Mouse (Mus musculus): ENCODE data around the gene Mdc1.

The Mdc1 gene

GRCm38 (mm10) chr17:35841076-35841950 lies at the start of gene Mdc1:
Gene Mdc1 (plus strand): TSS chr17:35841515.
- peak; percentile 99 for DNase-seq (ENCODE audit: low read depth in 1 of 2, low spot score in 2 of 2)

GRCm38 (mm10) chr17:35792837-35793236 lies 48.5 kb upstream of the Mdc1 start:
- no peak for DNase-seq (ENCODE audit: low read depth in 1 of 2, low spot score in 2 of 2)

GRCm38 (mm10) chr17:35795099-35795498 lies 46.2 kb upstream of the Mdc1 start:
- no peak for DNase-seq (ENCODE audit: low read depth in 1 of 2, low spot score in 2 of 2)

DNA sequence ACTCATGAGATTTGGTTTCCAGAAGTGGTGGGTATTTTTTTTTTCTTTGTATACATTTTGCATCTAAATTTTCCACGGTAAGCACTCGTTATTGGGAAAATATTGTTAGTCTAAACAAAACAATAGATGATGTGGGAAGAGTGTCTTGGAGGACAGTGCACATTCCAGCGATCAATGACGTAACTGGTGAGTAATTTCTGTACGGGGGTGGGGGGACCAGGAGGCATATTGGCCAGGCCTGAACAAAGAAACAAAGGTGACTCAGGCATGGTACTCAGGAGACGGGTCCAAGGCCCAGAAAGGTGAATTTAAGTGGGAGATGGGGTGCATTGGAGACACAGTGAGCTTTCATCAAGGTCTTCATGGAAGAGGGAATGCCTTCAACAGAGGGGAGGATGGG lies 45.7 kb upstream of the Mdc1 start:
- no peak for DNase-seq (ENCODE audit: low read depth in 1 of 2, low spot score in 2 of 2)

GRCm38 (mm10) chr17:35796835-35797234 lies 44.5 kb upstream of the Mdc1 start:
- no peak for DNase-seq (ENCODE audit: low read depth in 1 of 2, low spot score in 2 of 2)

DNA sequence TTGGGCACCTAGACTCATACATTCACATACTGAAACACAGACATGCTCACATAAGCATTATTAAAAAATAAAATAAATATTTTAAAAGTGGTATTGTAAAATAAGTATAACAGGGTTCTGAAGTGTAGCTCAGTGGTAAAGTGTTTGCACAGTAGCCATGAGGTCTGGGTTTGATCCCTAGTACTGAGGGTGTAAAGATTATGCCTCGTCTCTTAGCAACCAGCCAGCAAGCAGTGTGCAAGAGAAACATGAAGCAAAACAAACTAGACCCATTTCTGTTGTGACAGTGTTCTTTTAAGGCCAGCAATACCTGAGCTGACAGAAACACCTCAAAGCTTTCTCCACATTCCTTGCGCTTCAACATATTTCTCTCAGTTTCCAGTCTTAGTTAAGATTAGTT lies 40.4 kb upstream of the Mdc1 start:
- no peak for DNase-seq (ENCODE audit: low read depth in 1 of 2, low spot score in 2 of 2)

DNA sequence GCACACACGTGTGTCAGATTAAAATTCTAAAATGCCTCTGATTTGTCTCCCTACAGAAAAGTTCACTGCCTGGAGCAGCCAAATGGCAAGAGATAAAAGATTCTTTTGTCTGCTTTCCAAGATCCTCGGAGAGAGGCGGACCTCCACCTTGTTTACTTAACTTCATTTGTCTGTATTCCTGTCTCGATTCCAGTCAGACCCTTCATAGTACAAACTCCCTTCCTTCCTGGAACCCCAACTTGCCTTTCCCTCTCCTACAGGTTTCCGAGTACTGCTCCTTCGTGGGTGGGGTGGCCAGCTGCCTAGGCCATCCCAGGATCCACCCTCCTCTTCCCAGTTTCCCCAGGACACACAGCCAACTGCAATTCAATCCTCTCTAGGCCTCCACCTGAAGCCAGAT lies 38.3 kb upstream of the Mdc1 start:
- no peak for DNase-seq (ENCODE audit: low read depth in 1 of 2, low spot score in 2 of 2)

DNA sequence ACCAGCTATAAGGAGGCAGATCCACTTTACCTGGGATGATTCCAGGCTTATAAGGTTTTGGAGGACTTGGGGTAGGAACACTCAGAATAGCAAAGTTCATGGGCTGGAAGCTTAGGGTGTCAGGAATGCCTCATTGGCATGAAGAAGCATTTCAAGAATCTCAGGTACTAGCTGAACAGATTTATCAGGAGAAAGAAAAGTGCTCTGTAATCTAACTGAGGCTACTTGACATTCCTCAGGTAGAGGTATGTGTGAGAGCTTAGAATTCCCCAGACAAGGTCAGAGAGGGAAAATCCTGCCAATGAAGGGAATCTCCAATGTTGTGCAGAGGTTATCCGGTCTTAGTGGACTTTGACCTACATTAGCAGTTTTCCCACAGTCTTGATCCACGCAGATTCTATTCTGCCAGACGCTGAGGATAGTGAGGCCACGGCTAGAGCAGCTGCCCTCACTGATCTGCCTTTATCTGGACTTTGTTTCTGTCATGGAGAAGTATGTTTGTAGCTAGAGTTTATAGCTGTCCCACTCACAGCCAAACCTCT lies 37.4 kb upstream of the Mdc1 start:
- no peak for DNase-seq (ENCODE audit: low read depth in 1 of 2, low spot score in 2 of 2)

GRCm38 (mm10) chr17:35808073-35808472 lies 33.2 kb upstream of the Mdc1 start:
- no peak for DNase-seq (ENCODE audit: low read depth in 1 of 2, low spot score in 2 of 2)

DNA sequence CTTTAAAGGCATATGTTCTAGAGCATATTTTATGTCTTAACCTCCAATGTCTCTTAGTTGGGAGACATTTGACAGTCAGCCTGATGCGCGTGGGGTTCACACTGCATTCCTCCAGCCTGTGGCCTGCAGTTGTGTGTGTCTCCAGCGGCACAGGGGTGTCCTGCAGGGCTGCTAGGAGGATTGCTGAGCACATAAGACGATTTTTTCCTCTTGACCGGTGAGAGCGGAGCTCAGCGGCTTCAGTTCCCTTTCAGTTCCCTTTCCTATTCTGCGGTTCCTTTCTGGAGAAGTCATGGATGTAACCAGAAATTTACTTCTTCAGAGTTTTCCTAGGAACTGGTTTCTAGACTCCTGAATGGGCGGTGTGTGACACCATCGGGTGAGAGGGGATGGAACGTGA lies 31.9 kb upstream of the Mdc1 start:
- DNase-seq (ENCODE audit: low read depth in 1 of 2, low spot score in 2 of 2), result no peak

- no peak for DNase-seq (ENCODE audit: low read depth in 1 of 2, low spot score in 2 of 2)
Measured at GRCm38 (mm10) chr17:35810900-35811648, 30.2 kb upstream of the Mdc1 start.

DNA sequence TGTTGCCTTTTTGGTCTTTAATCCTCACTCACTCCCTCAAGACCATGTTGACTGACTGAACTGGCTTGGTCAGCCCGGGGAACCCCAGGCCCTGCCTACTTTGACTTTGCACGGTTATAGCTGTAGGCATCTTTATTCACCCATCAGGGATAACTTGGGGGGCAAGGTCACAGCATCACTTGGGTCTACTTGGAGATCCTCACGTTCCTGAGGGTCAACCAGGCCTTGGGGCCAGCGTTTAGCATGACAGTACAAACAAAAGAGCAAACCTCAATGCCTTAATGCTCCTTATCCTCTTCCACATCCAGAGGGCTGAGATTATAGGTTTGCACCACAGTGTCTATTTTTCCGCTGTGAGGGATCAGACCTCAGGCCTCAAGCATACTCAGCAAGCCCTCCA lies 29.0 kb upstream of the Mdc1 start:
- DNase-seq (ENCODE audit: low read depth in 1 of 2, low spot score in 2 of 2), result no peak

- DNase-seq (ENCODE audit: low read depth in 1 of 2, low spot score in 2 of 2), result no peak
Measured at GRCm38 (mm10) chr17:35812736-35813135, 28.6 kb upstream of the Mdc1 start.

DNA sequence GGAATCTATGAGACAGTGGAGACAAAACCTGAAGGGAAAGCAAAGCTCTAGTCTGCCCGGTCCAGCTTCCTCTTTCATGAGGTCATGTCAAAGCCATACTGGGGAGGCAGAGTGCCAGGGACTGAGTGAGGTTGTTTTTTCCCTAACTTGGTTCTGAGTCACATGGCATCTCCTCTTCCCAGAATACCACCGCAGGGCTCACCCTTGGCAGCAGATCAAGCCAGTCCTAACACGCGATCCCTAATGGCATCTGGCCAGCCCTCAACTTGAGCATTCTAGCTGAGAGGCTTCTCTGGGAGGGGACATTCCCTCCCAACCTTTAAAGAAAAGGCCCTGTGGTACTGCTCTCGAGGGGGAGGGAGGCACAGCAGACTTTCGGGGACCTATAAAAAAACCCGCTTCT lies 28.1 kb upstream of the Mdc1 start:
- peak; percentile 59 to 68 for DNase-seq (ENCODE audit: low read depth in 1 of 2, low spot score in 2 of 2)

DNA sequence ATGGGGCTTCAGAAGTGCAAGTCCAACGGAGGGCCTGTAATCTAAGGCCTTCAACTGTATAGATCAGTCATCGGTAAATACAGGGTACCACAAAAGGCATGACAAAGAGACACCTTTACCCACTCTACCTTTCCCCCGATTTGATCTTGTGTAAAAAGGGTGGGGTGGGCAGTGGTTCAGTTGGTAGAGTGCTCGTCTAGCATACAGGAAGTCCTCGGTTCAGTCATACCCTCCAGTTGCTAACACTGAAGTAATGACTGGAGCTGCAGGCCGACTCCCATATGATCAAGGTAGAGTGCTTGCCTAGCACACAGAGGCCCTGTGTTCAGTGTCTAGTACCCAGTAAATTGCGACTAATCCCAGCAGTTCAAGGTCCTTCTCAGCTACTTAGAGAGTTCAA lies 27.7 kb upstream of the Mdc1 start:
- no peak for DNase-seq (ENCODE audit: low read depth in 1 of 2, low spot score in 2 of 2)

DNA sequence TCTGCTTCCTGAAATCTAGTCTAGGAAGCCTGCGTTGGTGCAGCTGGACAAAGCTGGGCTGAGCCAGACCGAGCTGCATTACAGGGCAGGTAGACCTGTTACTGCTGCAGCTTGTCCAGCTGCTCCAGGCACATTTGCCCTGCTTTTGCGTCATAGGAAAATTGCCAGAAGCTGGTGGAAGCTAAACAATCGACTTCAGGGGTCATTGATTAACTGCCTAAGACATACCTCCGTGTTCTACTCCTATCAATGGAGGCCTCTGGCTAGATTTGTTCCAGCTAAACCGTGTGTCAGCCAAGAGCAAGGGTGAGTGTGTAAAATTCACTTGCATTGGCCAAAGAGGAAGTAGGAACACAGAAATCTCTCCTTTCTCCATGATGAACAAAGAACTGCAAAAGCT lies 26.6 kb upstream of the Mdc1 start:
- no peak for DNase-seq (ENCODE audit: low read depth in 1 of 2, low spot score in 2 of 2)

DNA sequence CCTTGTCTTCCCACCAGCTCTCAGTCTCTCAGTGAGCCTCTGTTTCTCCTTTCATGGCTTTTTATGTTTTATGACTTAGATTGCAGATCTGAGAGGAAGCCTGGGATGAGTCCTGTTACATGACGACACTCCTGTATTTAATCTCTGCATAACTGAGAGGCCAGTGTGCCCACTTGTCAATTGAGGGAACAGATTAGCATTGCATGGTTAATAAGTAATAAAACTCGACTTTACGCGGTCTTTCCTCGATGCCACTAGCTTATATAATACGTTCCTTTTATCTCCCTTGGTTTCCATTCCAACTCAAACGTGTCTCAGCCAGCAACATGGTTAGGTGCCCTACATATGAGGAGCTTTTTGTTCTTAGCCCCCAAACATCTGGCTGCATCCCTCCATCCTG lies 25.5 kb upstream of the Mdc1 start:
- no peak for DNase-seq (ENCODE audit: low read depth in 1 of 2, low spot score in 2 of 2)

GRCm38 (mm10) chr17:35816686-35817085 lies 24.6 kb upstream of the Mdc1 start:
- no peak for DNase-seq (ENCODE audit: low read depth in 1 of 2, low spot score in 2 of 2)

DNA sequence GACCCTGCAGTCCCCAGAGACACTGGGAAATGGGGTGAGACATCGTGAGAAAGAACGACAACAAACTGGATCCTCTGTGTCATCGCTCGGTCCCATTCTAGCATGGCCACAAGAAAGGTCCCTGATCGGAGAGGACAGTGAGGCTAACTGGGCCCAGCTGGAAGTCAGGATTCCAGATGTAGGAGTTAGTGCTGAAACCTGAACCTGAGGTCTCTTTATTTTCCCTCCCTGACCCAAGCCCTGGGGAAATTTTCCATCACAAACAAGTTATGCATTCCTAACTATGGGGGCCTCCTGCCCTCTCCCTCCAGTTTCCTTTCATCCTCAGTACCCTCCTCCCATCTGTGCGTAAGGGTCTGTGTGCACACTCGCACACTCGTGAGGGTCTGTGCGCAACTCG lies 24.1 kb upstream of the Mdc1 start:
- DNase-seq (ENCODE audit: low read depth in 1 of 2, low spot score in 2 of 2), result no peak

GRCm38 (mm10) chr17:35820111-35820510 lies 21.2 kb upstream of the Mdc1 start:
- no peak for DNase-seq (ENCODE audit: low read depth in 1 of 2, low spot score in 2 of 2)

DNA sequence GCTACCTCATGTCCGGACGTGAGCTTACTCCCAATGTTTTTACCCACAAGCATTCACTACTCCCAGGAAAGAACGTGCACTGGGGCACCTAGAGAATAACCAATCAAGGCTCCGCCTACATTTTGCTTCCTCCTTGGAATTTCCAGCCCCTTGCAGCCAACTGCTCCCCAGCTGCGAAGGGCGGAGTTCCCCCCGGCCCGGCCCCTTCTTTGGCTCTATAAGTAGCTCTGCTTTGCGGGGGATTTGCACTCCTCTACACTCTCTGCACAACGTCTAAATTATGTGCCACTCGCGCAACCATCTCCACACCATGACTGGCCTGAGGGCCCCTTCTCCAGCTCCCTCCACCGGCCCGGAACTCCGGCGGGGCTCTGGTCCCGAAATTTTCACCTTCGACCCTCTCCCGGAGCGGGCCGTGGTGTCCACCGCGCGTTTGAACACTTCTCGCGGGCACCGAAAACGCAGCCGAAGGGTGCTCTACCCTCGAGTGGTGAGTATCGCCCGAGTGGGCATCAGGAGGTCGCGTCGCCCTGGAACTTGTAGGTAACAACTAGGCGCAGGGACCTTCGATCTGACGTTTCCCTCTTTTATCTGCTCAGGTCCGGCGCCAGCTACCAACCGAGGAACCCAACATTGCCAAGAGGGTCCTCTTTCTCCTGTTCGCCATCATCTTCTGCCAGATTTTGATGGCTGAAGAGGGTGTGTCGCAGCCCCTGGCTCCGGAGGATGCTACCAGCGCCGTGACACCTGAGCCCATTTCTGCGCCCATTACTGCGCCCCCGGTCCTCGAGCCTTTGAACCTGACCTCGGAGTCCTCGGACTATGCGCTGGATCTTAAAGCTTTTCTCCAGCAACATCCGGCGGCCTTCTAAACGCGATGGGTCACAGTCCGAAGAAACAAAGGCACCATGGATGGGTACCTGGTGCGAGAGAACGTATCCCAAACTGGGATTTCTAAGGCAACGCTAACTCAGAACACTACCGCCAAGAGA lies 19.6 kb upstream of the Mdc1 start, which contains the start of gene Ier3:
Gene Ier3 (plus strand): TSS at position 246 of the 992 bp plus-strand sequence.
- peak in 1 of 2 experiments; percentile 57 for DNase-seq (ENCODE audit: low read depth in 1 of 2, low spot score in 2 of 2)

Measured in monocyte, adult 2 months (primary cell).